8 mouse cellular contexts compared by ENCODE assay signal in the genomic region with DNA sequence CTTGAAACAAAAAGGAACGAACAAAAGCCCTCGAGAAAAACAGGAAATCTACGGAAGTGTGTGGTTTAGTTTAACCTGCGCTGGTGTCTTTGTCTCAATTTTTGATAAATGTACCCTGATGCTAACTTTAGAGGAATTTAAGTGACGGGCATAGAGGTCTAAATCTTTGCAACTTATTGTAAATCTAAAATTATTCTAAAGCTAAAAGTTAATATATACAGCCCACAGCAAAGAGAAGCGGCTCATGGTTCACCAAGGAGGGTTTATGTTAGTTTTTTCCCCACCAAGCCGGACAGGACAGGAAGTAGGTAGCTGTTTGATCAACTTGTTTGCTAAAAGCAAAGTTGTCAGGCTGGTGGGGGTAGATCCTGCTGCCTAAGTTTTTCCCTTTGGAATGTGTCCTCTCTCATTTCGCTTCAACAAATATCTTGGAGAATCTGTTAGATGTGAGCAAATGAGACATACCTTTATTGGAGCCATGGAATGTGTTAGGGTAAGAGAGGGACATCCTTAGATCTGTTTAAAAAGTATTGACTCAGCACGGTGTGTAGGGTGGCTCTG. TPM values are rescaled to one million over a fixed set of nuclear protein-coding genes. Genes with fewer than 3 reads are reported as not detected.
DNase-seq lines count a peak whose midpoint lies in the region; ATAC-seq and TF ChIP-seq lines count a peak whose summit lies in the region.

No protein-coding gene starts in this region.

- no peak for TF ChIP-seq CTCF in thymus, adult 2 months (IDR thresholded peaks at IDR 0.05; ENCODE audit: borderline replicate concordance, control insufficient read depth, extremely low read depth, insufficient read depth, low read length, poor library complexity)

- H3K9ac ChIP-seq in kidney, embryonic 14.5 days (ENCODE audit: low read depth, low read length): peak overlapping the region; percentile 63; the same call in 1 of the 2 replicates
- peak overlapping the region; percentile 40 for H3K9ac ChIP-seq in intestine, embryonic 14.5 days (ENCODE audit: low read length)
- H3K9ac ChIP-seq in midbrain, embryonic 16.5 days (ENCODE audit: low read depth, low read length): no peak overlapping the region

- no peak for ATAC-seq in kidney, embryonic 14.5 days (ENCODE audit: low FRiP score, low TSS enrichment)
- ATAC-seq in intestine, embryonic 14.5 days (replicated peaks; ENCODE audit: low FRiP score, low TSS enrichment, low read depth): no peak
- ATAC-seq in midbrain, embryonic 16.5 days: no peak

- no peaks in the 10 kb centered on the region for H3K9me3 ChIP-seq in kidney, embryonic 14.5 days (ENCODE audit: control insufficient read depth, low read length)
- no peaks in the 10 kb centered on the region for H3K9me3 ChIP-seq in embryonic facial prominence, embryonic 10.5 days
- H3K9me3 ChIP-seq in intestine, embryonic 14.5 days (ENCODE audit: control insufficient read depth, low read length): peaks cover 4% of the 10 kb centered on the region; the same call in 1 of the 2 replicates
- H3K9me3 ChIP-seq in midbrain, embryonic 16.5 days (replicated peaks; ENCODE audit: control insufficient read depth, low read length, poor library complexity, severe bottlenecking): no peaks in the 10 kb centered on the region

- no peak overlapping the region for H3K27ac ChIP-seq in kidney, embryonic 14.5 days (ENCODE audit: low read depth, low read length)
- H3K27ac ChIP-seq in embryonic facial prominence, embryonic 10.5 days (replicated peaks): peak overlapping the region; percentile 89; the same call in 1 of the 2 replicates
- peak overlapping the region; percentile 82 for H3K27ac ChIP-seq in intestine, embryonic 14.5 days (ENCODE audit: low read depth)
- H3K27ac ChIP-seq in midbrain, embryonic 16.5 days (ENCODE audit: low read length): no peak overlapping the region
- H3K27ac ChIP-seq in thymus, adult 2 months (ENCODE audit: control insufficient read depth, insufficient read depth, low read length): no peak overlapping the region

- peak overlapping the region; percentile 54 for H3K4me3 ChIP-seq in kidney, embryonic 14.5 days (ENCODE audit: low read length)
- H3K4me3 ChIP-seq in embryonic facial prominence, embryonic 10.5 days: peak overlapping the region; percentile 77
- H3K4me3 ChIP-seq in intestine, embryonic 14.5 days (ENCODE audit: low read depth, low read length): peak overlapping the region; percentile 47
- peak overlapping the region; percentile 44; the same call in 1 of the 2 replicates for H3K4me3 ChIP-seq in midbrain, embryonic 16.5 days (ENCODE audit: low read depth, low read length)
- H3K4me3 ChIP-seq in thymus, adult 2 months (ENCODE audit: control insufficient read depth, insufficient read depth, low read length): no peak overlapping the region

- H3K4me2 ChIP-seq in kidney, embryonic 14.5 days (replicated peaks; ENCODE audit: low read depth, low read length): peak overlapping the region; percentile 68
- peak overlapping the region; percentile 65 for H3K4me2 ChIP-seq in intestine, embryonic 14.5 days (ENCODE audit: low read length)
- peak overlapping the region; percentile 77 for H3K4me2 ChIP-seq in midbrain, embryonic 16.5 days (ENCODE audit: low read length)

- H3K36me3 ChIP-seq in kidney, embryonic 14.5 days (ENCODE audit: control insufficient read depth, insufficient read depth, low read length): peaks cover 11% of the 10 kb centered on the region
- H3K36me3 ChIP-seq in embryonic facial prominence, embryonic 10.5 days (replicated peaks): peaks cover 20% of the 10 kb centered on the region
- peaks cover 10% of the 10 kb centered on the region for H3K36me3 ChIP-seq in intestine, embryonic 14.5 days (ENCODE audit: control insufficient read depth, insufficient read depth, low read length)
- peaks cover 11% of the 10 kb centered on the region for H3K36me3 ChIP-seq in midbrain, embryonic 16.5 days (ENCODE audit: control insufficient read depth, insufficient read depth, low read length)
- H3K36me3 ChIP-seq in thymus, adult 2 months (ENCODE audit: control insufficient read depth, insufficient read depth, low read length): peaks cover 9% of the 10 kb centered on the region

- H3K27me3 ChIP-seq in kidney, embryonic 14.5 days (ENCODE audit: control insufficient read depth, insufficient read depth, low read length): no peaks in the 10 kb centered on the region
- no peaks in the 10 kb centered on the region for H3K27me3 ChIP-seq in embryonic facial prominence, embryonic 10.5 days (replicated peaks; ENCODE audit: low read depth, poor library complexity, severe bottlenecking)
- no peaks in the 10 kb centered on the region for H3K27me3 ChIP-seq in intestine, embryonic 14.5 days (replicated peaks; ENCODE audit: control insufficient read depth, insufficient read depth, low read length)
- no peaks in the 10 kb centered on the region for H3K27me3 ChIP-seq in midbrain, embryonic 16.5 days (ENCODE audit: control insufficient read depth, insufficient read depth, low read depth, low read length)
- H3K27me3 ChIP-seq in thymus, adult 2 months (ENCODE audit: control insufficient read depth, insufficient read depth, low read length): no peaks in the 10 kb centered on the region

- H3K4me1 ChIP-seq in kidney, embryonic 14.5 days (ENCODE audit: control insufficient read depth, insufficient read depth, low read length): no peaks in the 10 kb centered on the region
- H3K4me1 ChIP-seq in embryonic facial prominence, embryonic 10.5 days: no peaks in the 10 kb centered on the region; the same call in 1 of the 2 replicates
- H3K4me1 ChIP-seq in intestine, embryonic 14.5 days (replicated peaks; ENCODE audit: control insufficient read depth, insufficient read depth, low read length): no peaks in the 10 kb centered on the region
- no peaks in the 10 kb centered on the region for H3K4me1 ChIP-seq in midbrain, embryonic 16.5 days (ENCODE audit: control insufficient read depth, insufficient read depth, low read length)
- peaks cover 5% of the 10 kb centered on the region for H3K4me1 ChIP-seq in thymus, adult 2 months (replicated peaks; ENCODE audit: control insufficient read depth, insufficient read depth, low read length)

- no peak for TF ChIP-seq POLR2A in thymus, adult 2 months (IDR thresholded peaks at IDR 0.05; ENCODE audit: control insufficient read depth, extremely low read depth, insufficient read depth, low read length, poor library complexity)

- WGBS in kidney, embryonic 14.5 days: 43% methylated on average over 9 of the region's 9 CpGs
- WGBS in embryonic facial prominence, embryonic 10.5 days: 57% methylated on average over 9 of the region's 9 CpGs
- WGBS in intestine, embryonic 14.5 days: 37% methylated on average over 9 of the region's 9 CpGs
- WGBS in midbrain, embryonic 16.5 days: 67% methylated on average over 9 of the region's 9 CpGs
- 7% methylated on average over 9 of the region's 9 CpGs for WGBS in thymus, adult 2 months

- DNase-seq in kidney, postnatal 25 days: no peak
- no peak for DNase-seq in embryonic facial prominence, embryonic 10.5 days (ENCODE audit: low spot score)
- DNase-seq in intestine, embryonic 14.5 days (ENCODE audit: low spot score): peak; percentile 59
- no peak for DNase-seq in frontal cortex, postnatal 14 days (ENCODE audit: low spot score in 2 of 2)
- DNase-seq in spleen, postnatal 10 days (ENCODE audit: low spot score in 2 of 2): no peak
- no peak for DNase-seq in thymus, adult 2 months

RNA-seq across cellular contexts. Expression of a gene that starts 0.7 kb away (rescaled TPM):
- 5.5 and 6.8 TPM in 2 replicates for polyA plus RNA-seq in kidney, embryonic 14.5 days (2014; fragmentation: Nextera tagmentation; extraction: Ambion mirVana)
- polyA plus RNA-seq in embryonic facial prominence, embryonic 10.5 days (2016; fragmentation: Nextera tagmentation; extraction: Ambion mirVana): 3.9 and 4.6 TPM in 2 replicates
- polyA plus RNA-seq in intestine, embryonic 14.5 days (2014; fragmentation: Nextera tagmentation; extraction: Ambion mirVana): 9.3 and 10.1 TPM in 2 replicates
- polyA plus RNA-seq in midbrain, embryonic 16.5 days (2015; fragmentation: Nextera tagmentation; extraction: Ambion mirVana): 1.6 TPM in 2 replicates
- 2.3 and 2.4 TPM in 2 replicates for polyA plus RNA-seq in thymus, adult 2 months (2012; rRNA removed)

RNA-seq across cellular contexts. Expression of a gene that starts 18.9 kb away (rescaled TPM):
- 16.7 and 20.4 TPM in 2 replicates for polyA plus RNA-seq in kidney, embryonic 14.5 days (2014; fragmentation: Nextera tagmentation; extraction: Ambion mirVana)
- 20.0 and 23.1 TPM in 2 replicates for polyA plus RNA-seq in embryonic facial prominence, embryonic 10.5 days (2016; fragmentation: Nextera tagmentation; extraction: Ambion mirVana)
- 9.6 and 14.2 TPM in 2 replicates for polyA plus RNA-seq in intestine, embryonic 14.5 days (2014; fragmentation: Nextera tagmentation; extraction: Ambion mirVana)
- 30.4 and 36.6 TPM in 2 replicates for polyA plus RNA-seq in midbrain, embryonic 16.5 days (2015; fragmentation: Nextera tagmentation; extraction: Ambion mirVana)
- 13.5 and 16.5 TPM in 2 replicates for polyA plus RNA-seq in thymus, adult 2 months (2012; rRNA removed)

RNA-seq across cellular contexts. Expression of a gene that starts 19.4 kb away (rescaled TPM):
- polyA plus RNA-seq in kidney, embryonic 14.5 days (2014; fragmentation: Nextera tagmentation; extraction: Ambion mirVana): 22.2 and 26.3 TPM in 2 replicates
- polyA plus RNA-seq in embryonic facial prominence, embryonic 10.5 days (2016; fragmentation: Nextera tagmentation; extraction: Ambion mirVana): 23.4 and 23.8 TPM in 2 replicates
- 20.3 TPM in 2 replicates for polyA plus RNA-seq in intestine, embryonic 14.5 days (2014; fragmentation: Nextera tagmentation; extraction: Ambion mirVana)
- polyA plus RNA-seq in midbrain, embryonic 16.5 days (2015; fragmentation: Nextera tagmentation; extraction: Ambion mirVana): 18.0 and 18.4 TPM in 2 replicates
- polyA plus RNA-seq in thymus, adult 2 months (2012; rRNA removed): 5.6 and 6.3 TPM in 2 replicates

RNA-seq across cellular contexts. Expression of a gene that starts 19.5 kb away (rescaled TPM):
- polyA plus RNA-seq in kidney, embryonic 14.5 days (2014; fragmentation: Nextera tagmentation; extraction: Ambion mirVana): 316 and 390 TPM in 2 replicates
- polyA plus RNA-seq in embryonic facial prominence, embryonic 10.5 days (2016; fragmentation: Nextera tagmentation; extraction: Ambion mirVana): 365 and 367 TPM in 2 replicates
- polyA plus RNA-seq in intestine, embryonic 14.5 days (2014; fragmentation: Nextera tagmentation; extraction: Ambion mirVana): 287 TPM in 2 replicates
- 307 and 315 TPM in 2 replicates for polyA plus RNA-seq in midbrain, embryonic 16.5 days (2015; fragmentation: Nextera tagmentation; extraction: Ambion mirVana)
- 57.9 and 66.2 TPM in 2 replicates for polyA plus RNA-seq in thymus, adult 2 months (2012; rRNA removed)

RNA-seq across cellular contexts. Expression of a gene that starts 53.5 kb away (rescaled TPM):
- polyA plus RNA-seq in kidney, embryonic 14.5 days (2014; fragmentation: Nextera tagmentation; extraction: Ambion mirVana): 12.1 and 18.3 TPM in 2 replicates
- polyA plus RNA-seq in embryonic facial prominence, embryonic 10.5 days (2016; fragmentation: Nextera tagmentation; extraction: Ambion mirVana): 6.0 and 6.2 TPM in 2 replicates
- 24.0 and 25.6 TPM in 2 replicates for polyA plus RNA-seq in intestine, embryonic 14.5 days (2014; fragmentation: Nextera tagmentation; extraction: Ambion mirVana)
- 2.7 and 3.3 TPM in 2 replicates for polyA plus RNA-seq in midbrain, embryonic 16.5 days (2015; fragmentation: Nextera tagmentation; extraction: Ambion mirVana)
- 2.0 and 2.2 TPM in 2 replicates for polyA plus RNA-seq in thymus, adult 2 months (2012; rRNA removed)

Comparison
In these comparisons a context has a peak if more than half of its experiments do, and no peak if none do; other contexts are left out.
1. H3K27ac ChIP-seq: peak in embryonic facial prominence, embryonic 10.5 days (single experiment) and intestine, embryonic 14.5 days (single experiment); none in kidney, embryonic 14.5 days (single experiment), midbrain, embryonic 16.5 days (single experiment) and thymus, adult 2 months (single experiment).
2. Peak in every context shown above with its lines, with median percentiles within 50 percentile points of each other: H3K4me2 ChIP-seq.